Mouse (Mus musculus): Measurements from ENCODE around the gene Lcp1. TPM values are rescaled to one million over a fixed set of nuclear protein-coding genes. Genes with fewer than 3 reads are reported as not detected.

Gene Lcp1
- polyA plus RNA-seq, 1 experiment from 2014 or later = 0.40 TPM

DNA sequence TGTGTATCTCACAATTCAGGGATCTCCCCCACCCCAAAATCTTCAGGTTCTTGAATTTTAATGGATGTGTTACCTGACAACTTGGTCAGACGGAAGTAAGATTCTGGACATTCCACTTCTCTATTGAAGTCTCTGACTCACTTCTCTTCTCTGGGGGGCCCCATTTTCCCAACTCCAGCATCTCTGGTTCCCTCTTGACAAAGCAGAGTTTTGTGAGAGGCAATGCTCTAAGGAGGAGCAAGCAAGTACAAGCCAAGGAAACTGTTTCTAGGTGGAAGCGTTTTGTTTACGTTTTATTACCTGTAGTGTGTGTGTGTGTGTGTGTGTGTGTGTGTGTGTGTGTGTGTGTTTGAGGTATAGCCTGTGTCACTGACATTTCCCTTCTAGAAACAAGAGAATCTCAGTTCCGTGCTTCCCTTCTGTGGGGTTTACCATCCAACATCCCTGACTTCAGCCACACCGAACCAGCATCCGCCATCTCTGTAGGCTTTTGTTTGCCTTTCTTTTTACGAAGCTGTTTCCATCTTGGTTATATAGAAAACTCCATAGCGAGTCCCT lies 56.0 kb downstream of the Lcp1 start:
- CTCF ChIA-PET = no interaction called here

GRCm38 (mm10) chr14:75188521-75188920 lies 57.6 kb downstream of the Lcp1 start:
- TF ChIP-seq CTCF (IDR thresholded peaks at IDR 0.05) = peak; percentile 43
- ChIA-PET CTCF (interaction anchor here (1.0 kb wide), 1 partner anchor 9 kb away, joined by 3 read pairs; no protein-coding TSS in a partner anchor), POLR2A (no interaction called here)
- no peaks in the 10 kb centered on the region for H3K27me3 ChIP-seq
- in situ Hi-C loops (cut with MboI; ENCODE audit: low pct_unique_long_range_greater_than_20kb) = no loop called here
- DNase-seq (ENCODE audit: low read depth, low spot score) (no peak), ATAC-seq (no peak)

More for the DNA sequence above, 56.0 kb downstream of the Lcp1 start:
- no peak for DNase-seq (ENCODE audit: low read depth, low spot score)
- TF ChIP-seq CTCF (IDR thresholded peaks at IDR 0.05) = no peak
- POLR2A ChIA-PET = no interaction called here
- H3K27me3 ChIP-seq = peaks cover 9% of the 10 kb centered on the region
- ATAC-seq = no peak
- in situ Hi-C loops (cut with MboI; ENCODE audit: low pct_unique_long_range_greater_than_20kb) = no loop called here

DNA sequence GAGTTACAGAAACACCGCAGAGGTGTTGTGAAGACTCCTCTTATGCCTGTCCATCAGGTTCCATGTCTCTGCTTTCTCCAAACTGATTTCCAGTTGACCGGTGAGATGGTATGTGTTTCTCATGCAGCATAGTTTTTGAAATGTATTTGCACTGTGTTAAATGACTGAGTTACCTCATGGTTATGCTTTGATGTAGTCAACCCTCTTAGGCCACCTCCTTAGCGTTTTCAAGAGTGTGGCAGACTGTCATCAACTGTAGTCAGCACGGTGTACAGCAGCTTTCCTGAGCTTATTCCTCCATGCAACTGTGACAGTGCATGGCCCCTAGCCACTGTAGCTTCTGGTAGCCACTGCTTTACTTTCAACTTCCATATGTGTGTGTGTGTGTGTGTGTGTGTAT lies 58.1 kb downstream of the Lcp1 start:
- ATAC-seq (no peak), DNase-seq (ENCODE audit: low read depth, low spot score) (no peak)
- H3K27me3 ChIP-seq = no peaks in the 10 kb centered on the region
- in situ Hi-C loops (cut with MboI; ENCODE audit: low pct_unique_long_range_greater_than_20kb) = no loop called here
- CTCF ChIA-PET = interaction anchor here (1.0 kb wide), 1 partner anchor 9 kb away, joined by 3 read pairs; no protein-coding TSS in a partner anchor
- TF ChIP-seq CTCF (IDR thresholded peaks at IDR 0.05) = no peak
- POLR2A ChIA-PET = no interaction called here

- no peaks in the 10 kb centered on the region for H3K27me3 ChIP-seq
- in situ Hi-C loops (cut with MboI; ENCODE audit: low pct_unique_long_range_greater_than_20kb) = loop anchor here (10.0 kb wide), 2 partner anchors 534 to 574 kb away; no protein-coding TSS in a partner anchor
- ChIA-PET POLR2A (no interaction called here), CTCF (no interaction called here)
- ATAC-seq (no peak), DNase-seq (ENCODE audit: low read depth, low spot score) (no peak)
- no peak for TF ChIP-seq CTCF (IDR thresholded peaks at IDR 0.05)
These were observed 59.8 kb downstream of the Lcp1 start for GRCm38 (mm10) chr14:75190683-75191082.

DNA sequence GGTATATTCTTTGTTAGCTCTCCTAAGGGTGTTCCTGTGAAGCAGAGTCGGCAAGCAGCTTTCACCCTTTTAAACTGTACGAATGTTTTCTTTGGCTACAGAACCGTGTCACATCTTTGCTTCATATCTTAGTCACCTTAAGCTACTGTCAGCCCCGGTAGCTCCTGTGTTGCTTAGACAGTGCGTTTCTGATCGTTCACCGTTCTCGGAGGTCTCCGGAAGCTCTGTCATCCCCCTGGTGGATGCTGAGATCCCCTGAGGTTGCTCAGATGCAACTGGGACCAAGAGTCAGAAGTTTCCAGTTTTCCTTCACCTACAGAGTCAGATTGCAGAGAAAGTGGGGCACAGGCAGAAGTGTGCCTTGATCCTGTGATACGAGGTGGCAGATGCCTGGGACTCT lies 61.5 kb downstream of the Lcp1 start:
- H3K27me3 ChIP-seq = no peaks in the 10 kb centered on the region
- TF ChIP-seq CTCF (IDR thresholded peaks at IDR 0.05) = no peak
- ChIA-PET POLR2A (interaction anchor here (0.7 to 1.2 kb wide), 3 partner anchors 26 to 160 kb away, joined by 3 to 4 read pairs (median 3); no protein-coding TSS in a partner anchor), CTCF (interaction anchor here (1.0 to 1.3 kb wide), 3 partner anchors 11 to 504 kb away, joined by 3 read pairs; no protein-coding TSS in a partner anchor)
- no peak for DNase-seq (ENCODE audit: low read depth, low spot score)
- ATAC-seq = no peak
- in situ Hi-C loops (cut with MboI; ENCODE audit: low pct_unique_long_range_greater_than_20kb) = loop anchor here (10.0 kb wide), 2 partner anchors 532 to 572 kb away; no protein-coding TSS in a partner anchor

GRCm38 (mm10) chr14:75192858-75193257 lies 62.0 kb downstream of the Lcp1 start:
- no peak for DNase-seq (ENCODE audit: low read depth, low spot score)
- TF ChIP-seq CTCF (IDR thresholded peaks at IDR 0.05) = no peak
- ChIA-PET POLR2A (interaction anchor here (0.7 kb wide), 2 partner anchors 91 to 161 kb away, joined by 3 read pairs; no protein-coding TSS in a partner anchor), CTCF (interaction anchor here (1.0 to 1.3 kb wide), 3 partner anchors 11 to 504 kb away, joined by 3 read pairs; no protein-coding TSS in a partner anchor)
- H3K27me3 ChIP-seq = no peaks in the 10 kb centered on the region
- in situ Hi-C loops (cut with MboI; ENCODE audit: low pct_unique_long_range_greater_than_20kb) = loop anchor here (10.0 kb wide), 2 partner anchors 532 to 572 kb away; no protein-coding TSS in a partner anchor
- no peak for ATAC-seq

GRCm38 (mm10) chr14:75195530-75195929 lies 64.6 kb downstream of the Lcp1 start:
- ChIA-PET CTCF (interaction anchor here (0.9 kb wide), 1 partner anchor 42 kb away, joined by 3 read pairs; no protein-coding TSS in a partner anchor), POLR2A (no interaction called here)
- H3K27me3 ChIP-seq = no peaks in the 10 kb centered on the region
- TF ChIP-seq CTCF (IDR thresholded peaks at IDR 0.05) = no peak
- in situ Hi-C loops (cut with MboI; ENCODE audit: low pct_unique_long_range_greater_than_20kb) = loop anchor here (10.0 kb wide), 2 partner anchors 529 to 569 kb away; no protein-coding TSS in a partner anchor
- DNase-seq (ENCODE audit: low read depth, low spot score) (no peak), ATAC-seq (no peak)

DNA sequence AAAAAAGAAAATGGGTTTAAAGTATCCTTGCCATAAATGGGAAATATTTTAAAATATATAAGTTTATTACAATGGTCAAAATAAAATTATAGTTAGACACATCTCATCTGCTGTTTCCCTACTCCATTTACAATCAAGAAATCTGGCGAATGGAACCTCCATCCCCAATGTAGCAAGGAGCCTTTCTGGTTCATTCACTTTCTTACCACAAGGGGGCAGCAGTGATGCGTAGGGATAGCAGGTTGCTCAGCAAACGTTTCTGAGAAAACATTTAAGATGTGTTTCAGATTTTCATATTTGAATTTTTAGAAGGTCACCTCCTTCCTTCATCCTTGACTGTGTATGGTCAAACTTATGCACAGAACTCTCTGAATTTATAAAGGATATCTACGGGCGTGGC lies 66.1 kb downstream of the Lcp1 start:
- in situ Hi-C loops (cut with MboI; ENCODE audit: low pct_unique_long_range_greater_than_20kb) = loop anchor here (10.0 kb wide), 2 partner anchors 528 to 568 kb away; no protein-coding TSS in a partner anchor
- ATAC-seq (no peak), DNase-seq (ENCODE audit: low read depth, low spot score) (no peak)
- TF ChIP-seq CTCF (IDR thresholded peaks at IDR 0.05) = peak; percentile 78
- no peaks in the 10 kb centered on the region for H3K27me3 ChIP-seq
- ChIA-PET CTCF (interaction anchor here (1.1 to 1.2 kb wide), 2 partner anchors 10 to 17 kb away, joined by 3 to 4 read pairs; no protein-coding TSS in a partner anchor), POLR2A (no interaction called here)

DNA sequence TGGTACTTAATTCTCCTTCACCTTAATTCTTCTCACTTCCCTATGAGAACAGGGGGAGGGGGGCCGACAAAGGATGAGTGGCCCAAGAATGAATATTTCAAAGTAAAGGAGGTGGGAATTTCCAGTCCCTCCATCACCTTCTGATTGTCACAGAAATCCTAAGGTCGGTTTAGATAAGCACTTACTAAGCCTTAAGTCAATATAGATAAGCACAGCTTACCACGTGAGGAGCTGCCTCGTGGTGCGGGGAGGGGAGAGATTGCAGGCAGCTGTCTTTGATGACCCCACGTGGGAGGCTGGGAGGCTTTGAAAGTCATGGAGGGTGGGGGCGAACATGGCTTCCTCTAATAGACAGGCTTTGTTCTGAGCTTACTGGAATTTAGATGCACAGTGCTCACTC lies 66.8 kb downstream of the Lcp1 start:
- in situ Hi-C loops (cut with MboI; ENCODE audit: low pct_unique_long_range_greater_than_20kb) = loop anchor here (10.0 kb wide), 2 partner anchors 527 to 567 kb away; no protein-coding TSS in a partner anchor
- CTCF ChIA-PET = interaction anchor here (1.1 to 1.2 kb wide), 3 partner anchors 9 to 17 kb away, joined by 3 to 4 read pairs (median 3); no protein-coding TSS in a partner anchor
- DNase-seq (ENCODE audit: low read depth, low spot score) (no peak), ATAC-seq (no peak)
- no peak for TF ChIP-seq CTCF (IDR thresholded peaks at IDR 0.05)
- H3K27me3 ChIP-seq = no peaks in the 10 kb centered on the region
- POLR2A ChIA-PET = no interaction called here

DNA sequence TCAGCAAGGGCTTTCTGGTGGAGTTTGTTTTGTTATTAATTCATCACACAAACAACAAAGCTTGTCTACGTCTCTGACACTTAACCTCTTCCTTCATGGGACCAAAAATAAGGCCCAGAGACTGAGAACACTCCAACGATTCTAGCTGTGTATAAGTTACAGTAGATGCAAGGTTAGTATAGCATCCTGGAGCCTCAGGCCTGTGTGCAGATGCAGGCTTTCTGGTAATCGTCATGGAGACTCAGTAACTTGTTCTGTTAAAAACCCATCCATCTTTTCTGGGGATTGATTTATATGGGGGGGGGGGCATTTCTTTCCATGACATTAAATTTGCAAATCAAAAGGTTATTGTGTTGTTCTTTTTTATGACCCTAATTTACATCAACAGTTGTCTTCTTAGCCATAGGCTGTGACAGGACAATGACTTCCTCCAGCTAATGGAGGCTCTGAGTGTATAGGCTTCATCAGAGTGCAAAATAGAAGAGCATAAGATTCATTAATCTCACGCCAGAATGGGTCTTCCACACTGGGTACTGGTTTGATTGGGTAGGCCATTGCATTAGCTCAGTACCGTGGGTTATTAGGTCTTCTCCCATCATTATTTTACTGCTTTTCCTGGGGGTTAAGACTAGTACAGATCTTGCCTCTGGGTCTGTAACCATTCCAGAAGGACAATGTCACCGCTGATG lies 74.6 kb downstream of the Lcp1 start:
- no peak for ATAC-seq
- TF ChIP-seq CTCF (IDR thresholded peaks at IDR 0.05) = no peak
- ChIA-PET POLR2A (no interaction called here), CTCF (no interaction called here)
- in situ Hi-C loops (cut with MboI; ENCODE audit: low pct_unique_long_range_greater_than_20kb) = no loop called here
- H3K27me3 ChIP-seq = no peaks in the 10 kb centered on the region
- DNase-seq (ENCODE audit: low read depth, low spot score) = no peak

DNA sequence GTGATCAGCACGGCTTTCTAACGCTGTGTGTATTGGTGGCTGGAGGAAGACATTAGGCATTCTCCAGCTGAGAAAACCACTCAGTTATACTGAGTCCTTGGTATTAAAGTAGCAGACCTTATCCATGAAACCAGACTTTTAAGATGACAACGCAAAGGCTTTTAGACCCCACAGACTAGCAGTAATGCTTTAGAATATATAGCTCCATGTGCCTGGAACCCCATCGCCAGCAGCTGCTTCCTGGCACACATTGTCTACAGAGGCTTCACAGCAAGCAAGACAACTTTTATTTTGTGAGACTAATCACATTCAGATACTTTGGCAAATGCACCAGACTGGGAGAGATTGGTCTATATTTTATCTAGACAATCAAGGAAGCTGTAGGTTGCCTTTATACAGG lies 75.4 kb downstream of the Lcp1 start:
- no peaks in the 10 kb centered on the region for H3K27me3 ChIP-seq
- in situ Hi-C loops (cut with MboI; ENCODE audit: low pct_unique_long_range_greater_than_20kb) = no loop called here
- ChIA-PET POLR2A (no interaction called here), CTCF (interaction anchor here (1.7 kb wide), 1 partner anchor 9 kb away, joined by 4 read pairs; no protein-coding TSS in a partner anchor)
- ATAC-seq (no peak), DNase-seq (ENCODE audit: low read depth, low spot score) (no peak)
- no peak for TF ChIP-seq CTCF (IDR thresholded peaks at IDR 0.05)

Data from Patski (cell line).